In the genomic region with DNA sequence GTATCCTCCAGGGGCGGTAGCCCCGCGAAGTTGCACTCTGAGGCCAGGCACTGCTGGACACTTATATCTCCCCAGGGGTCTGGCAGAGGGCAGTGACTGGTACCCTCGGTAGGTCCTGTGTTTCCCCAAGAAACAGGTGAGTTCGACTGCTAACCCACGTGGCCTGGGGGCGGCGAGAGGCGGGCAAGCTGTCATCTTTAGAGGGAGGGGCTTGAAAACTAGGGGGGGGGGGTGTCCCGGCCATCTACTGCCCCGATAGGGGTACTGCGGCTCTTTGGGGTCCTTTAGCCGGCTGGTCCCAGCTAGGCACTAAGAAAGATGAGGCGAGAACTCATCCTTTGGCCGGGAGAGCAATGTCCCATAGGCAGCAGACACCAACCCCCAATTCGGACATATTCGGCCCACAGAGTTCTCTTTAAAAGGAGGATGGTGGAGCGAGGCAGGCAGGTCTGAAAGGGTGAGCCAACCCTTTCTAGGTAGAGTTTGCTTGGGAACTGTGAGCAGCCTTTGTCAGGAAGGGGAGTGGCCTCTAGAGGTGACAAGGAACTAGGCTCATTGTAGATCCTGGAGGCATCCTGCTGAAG, we compare ENCODE assay signal across 2 mouse cellular contexts.
TF ChIP-seq lines count a peak whose summit lies in the region.

No protein-coding gene starts in this region.

TF ChIP-seq in CH12.LX, 34 proteins besides CTCF, POLR2A, EP300 and RAD21:
- TF ChIP-seq USF1 (IDR thresholded peaks at IDR 0.05; ENCODE audit: low read depth, low read length): peak; percentile 44
- peak; percentile 77; the same call in 1 of the 2 replicates for TF ChIP-seq MAX (IDR thresholded peaks at IDR 0.05; ENCODE audit: low read length)
- no peak for TF ChIP-seq HCFC1 (IDR thresholded peaks at IDR 0.05; ENCODE audit: low read depth, low read length)
- peak; percentile 99 for TF ChIP-seq MXI1 (IDR thresholded peaks at IDR 0.05; ENCODE audit: low read depth, low read length)
- no peak for TF ChIP-seq JUN (IDR thresholded peaks at IDR 0.05; ENCODE audit: insufficient read depth, low read depth, low read length)
- no peak; the same call in 1 of the 2 replicates for TF ChIP-seq USF2 (conservative IDR thresholded peaks at IDR 0.05; ENCODE audit: low read depth, low read length)
- TF ChIP-seq PAX5 (IDR thresholded peaks at IDR 0.05; ENCODE audit: low read length): no peak
- no peak for TF ChIP-seq BHLHE40 (IDR thresholded peaks at IDR 0.05; ENCODE audit: low read depth, low read length)
- TF ChIP-seq SMC3 (IDR thresholded peaks at IDR 0.05; ENCODE audit: low read depth, low read length): no peak
- TF ChIP-seq MEF2A (IDR thresholded peaks at IDR 0.05; ENCODE audit: borderline replicate concordance, low read depth, low read length): peak; percentile 3
- no peak for TF ChIP-seq E2F4 (IDR thresholded peaks at IDR 0.05; ENCODE audit: insufficient replicate concordance, low read depth, low read length)
- TF ChIP-seq SIN3A (IDR thresholded peaks at IDR 0.05; ENCODE audit: low read length): peak; percentile 85; the same call in 1 of the 2 replicates
- 0 out of 2 replicates have a peak, but pooled peaks have one; percentile 18 for TF ChIP-seq UBTF (IDR thresholded peaks at IDR 0.05; ENCODE audit: low read depth, low read length)
- TF ChIP-seq POLR2AphosphoS2 (IDR thresholded peaks at IDR 0.05; ENCODE audit: low read depth, low read length): no peak
- TF ChIP-seq ZNF384 (IDR thresholded peaks at IDR 0.05; ENCODE audit: low read depth, low read length): no peak
- TF ChIP-seq ELF1 (IDR thresholded peaks at IDR 0.05; ENCODE audit: low read depth, low read length): no peak
- TF ChIP-seq MYC (IDR thresholded peaks at IDR 0.05; ENCODE audit: low read depth, low read length): peak; percentile 72
- TF ChIP-seq TCF12 (IDR thresholded peaks at IDR 0.05; ENCODE audit: low read depth, low read length): no peak
- TF ChIP-seq NELFE (IDR thresholded peaks at IDR 0.05; ENCODE audit: low read depth, low read length): no peak

TF ChIP-seq in myocyte, 11 proteins besides CTCF, POLR2A, EP300 and RAD21:
- TF ChIP-seq MAX (IDR thresholded peaks at IDR 0.05; ENCODE audit: low read depth) (no peak), E2F4 (IDR thresholded peaks at IDR 0.05; ENCODE audit: insufficient read depth) (no peak), REST (IDR thresholded peaks at IDR 0.05; ENCODE audit: insufficient read depth, insufficient read length) (no peak), USF1 (IDR thresholded peaks at IDR 0.05; ENCODE audit: low read depth) (peak; percentile 11)
